Mouse (Mus musculus) stomach, adult 2 months (tissue): ENCODE data around the gene Trip11. TPM values are rescaled to one million over a fixed set of nuclear protein-coding genes. Genes with fewer than 3 reads are reported as not detected.

Experiments
- polyA plus RNA-seq: library from polyadenylated mRNA; depleted of rRNA; stranded (reverse); fragments of >200 nt; gene quantifications from 2 replicates; pipeline ENCODE4 v1.2.3, GENCODE M21; 2012; rRNA removed

Gene Trip11
- polyA plus RNA-seq = 0.80 and 1.2 TPM in 2 replicates

DNA sequence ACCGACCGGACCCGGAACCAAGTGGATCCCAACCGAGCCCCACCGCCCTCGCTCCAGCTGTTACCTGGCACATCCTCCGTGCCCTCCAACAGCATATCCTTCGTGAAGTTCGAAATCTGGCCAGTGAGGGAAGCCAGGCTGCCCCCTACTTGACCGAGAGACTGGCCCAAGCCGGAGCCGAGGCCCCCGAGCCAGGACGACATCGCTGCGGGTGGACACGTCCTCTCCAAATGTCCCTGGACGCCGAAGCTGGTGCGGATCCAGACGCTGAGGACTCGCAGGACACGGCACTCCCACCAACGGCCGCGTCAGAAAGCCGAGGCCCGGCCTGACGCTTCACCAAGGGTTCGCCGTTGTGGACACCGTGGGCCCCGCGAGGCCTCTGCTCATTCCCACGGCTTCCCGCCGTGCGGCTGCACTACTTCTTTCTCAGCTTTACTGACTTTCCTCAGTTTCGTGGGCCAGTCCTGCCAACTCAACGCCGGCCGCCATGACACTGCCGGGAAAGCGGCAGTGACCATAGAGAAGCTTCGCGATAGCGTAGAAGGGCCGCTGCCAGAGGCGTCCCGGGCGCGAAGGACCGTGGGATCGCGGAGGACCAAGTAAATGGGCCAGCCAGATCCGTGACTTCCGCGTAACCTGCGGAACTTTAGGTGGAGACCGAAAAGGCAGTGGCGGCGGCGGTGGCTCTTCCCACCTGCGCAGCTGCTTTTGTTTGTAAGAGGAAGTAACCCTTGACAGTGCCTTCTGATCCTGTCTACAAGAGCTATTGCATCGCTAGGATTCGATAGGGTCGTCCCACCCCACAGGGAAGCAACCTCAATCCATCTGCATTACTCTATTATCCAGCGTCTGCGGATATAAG is at the start of gene Trip11:
Gene Trip11, minus strand, starts transcription at position 642 of the 865 bp plus-strand sequence.

DNA sequence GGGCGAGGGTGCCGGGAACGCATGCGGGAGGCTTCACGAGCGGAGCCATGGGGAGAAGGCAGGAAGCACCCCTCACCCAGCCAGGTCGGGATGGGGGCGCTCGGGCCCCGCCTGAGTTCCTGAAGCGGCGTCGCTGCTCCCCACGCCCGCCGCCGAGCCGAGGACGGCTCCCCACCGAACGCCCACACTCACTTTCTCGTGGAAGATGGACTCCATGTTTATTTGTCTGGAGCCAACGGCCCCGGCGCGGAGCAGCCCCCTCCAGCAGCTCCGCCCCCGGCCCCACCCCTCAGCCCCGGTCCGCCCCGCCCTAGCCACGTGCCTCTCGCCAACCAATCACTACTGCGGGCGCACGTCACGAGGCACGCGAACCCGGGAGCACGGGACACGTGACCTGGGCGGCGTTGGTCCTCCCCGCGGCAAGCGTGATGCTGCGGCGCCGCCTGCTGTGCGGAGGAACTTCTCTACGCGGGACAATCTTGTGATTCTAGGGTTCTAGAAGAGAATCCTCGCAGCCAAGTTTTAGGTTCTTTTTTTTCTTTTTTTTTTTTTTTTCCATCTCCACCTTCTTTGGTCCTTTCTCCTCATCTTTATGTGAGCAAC is 45.0 kb upstream of the Trip11 start, which contains the start of gene Atxn3:
Gene Atxn3, minus strand, starts transcription at position 305 of the 603 bp plus-strand sequence.

DNA sequence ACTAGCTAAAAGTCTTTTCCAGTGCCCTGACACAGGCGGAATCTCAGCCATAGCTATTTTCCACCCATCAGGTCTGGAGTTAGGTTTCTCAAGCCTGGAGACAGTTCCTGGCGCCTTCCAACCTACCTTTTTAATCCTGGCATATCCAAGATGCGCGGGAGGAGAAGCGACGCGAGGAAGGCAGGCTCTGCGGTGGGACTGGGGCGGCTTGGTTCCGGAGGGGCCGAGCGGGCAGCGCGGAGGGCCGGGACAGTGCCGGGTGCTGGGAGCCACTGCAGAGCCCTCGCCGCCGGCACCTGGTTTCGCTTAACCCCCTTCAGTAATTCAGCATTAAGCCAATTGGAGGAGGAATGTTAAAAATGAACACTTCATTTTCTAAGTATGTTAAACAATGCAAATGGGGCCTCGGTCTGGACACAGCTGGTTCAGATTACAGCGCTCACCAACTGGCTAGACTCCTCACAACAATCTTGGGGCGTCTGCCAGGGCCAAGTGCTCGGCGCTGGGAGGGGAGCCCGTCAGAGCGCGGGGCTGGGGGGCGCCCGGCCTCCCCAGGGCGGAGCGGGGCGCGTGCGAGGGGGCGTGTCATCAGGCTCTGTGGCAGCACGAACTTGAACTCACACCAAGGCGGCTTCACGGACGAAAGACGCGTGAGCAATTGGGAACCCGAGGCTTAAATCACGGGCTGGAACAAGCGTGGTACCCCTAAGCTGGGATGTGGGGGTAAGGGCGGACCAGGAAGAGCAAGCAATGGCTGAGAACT is 94.3 kb downstream of the Trip11 start, which contains the start of gene Fbln5:
Gene Fbln5, minus strand, starts transcription at position 448 of the 763 bp plus-strand sequence.

Other genes starting within 250 kb of the Trip11 start
- 0.28 and 0.81 TPM in 2 replicates for gene Tc2n, start 194.7 kb downstream of the Trip11 start, polyA plus RNA-seq
- gene Fbln5, start 94.2 kb downstream of the Trip11 start, polyA plus RNA-seq = 10.9 and 11.7 TPM in 2 replicates
- gene Atxn3, start 45.0 kb upstream of the Trip11 start, polyA plus RNA-seq = 0.57 and 0.69 TPM in 2 replicates
- 0.53 and 0.92 TPM in 2 replicates for gene Cpsf2, start 62.7 kb upstream of the Trip11 start, polyA plus RNA-seq
- gene Slc24a4, start 215.5 kb upstream of the Trip11 start, polyA plus RNA-seq = 0.03 TPM in 1 of 2 replicates, not detected in the other